Mouse (Mus musculus) frontal cortex, adult 2 months (tissue): ENCODE data around the gene C6. TPM values are rescaled to one million over a fixed set of nuclear protein-coding genes. Genes with fewer than 3 reads are reported as not detected.

Experiments
- polyA plus RNA-seq: library from polyadenylated mRNA; depleted of rRNA; stranded (reverse); fragments of >200 nt; gene quantifications from 2 replicates; pipeline ENCODE4 v1.2.3, GENCODE M21; 2012; rRNA removed

C6 gene
- polyA plus RNA-seq, 1 experiment, result not detected

Other genes starting within 250 kb of the C6 start
- gene Mroh2b, start 171.6 kb downstream of the C6 start, polyA plus RNA-seq, result not detected in 2 replicates